Mouse (Mus musculus) intestine, embryonic 16.5 days (tissue): ENCODE data around the gene Utp15. TPM values are rescaled to one million over a fixed set of nuclear protein-coding genes. Genes with fewer than 3 reads are reported as not detected.

Experiments used
- ATAC-seq: fragments of 200-750 bp; cut with Nextera tagmentation; 2 replicates; pipeline ENCODE4 v1.8.0; 2017; ENCODE audit warnings: moderate TSS enrichment, moderate library complexity
- H3K27ac ChIP-seq: fragments of 300-500 bp; sonication (generic); 2 replicates; pipeline ENCODE4 v1.5.1; 2014; ENCODE audit warnings: mild to moderate bottlenecking, low read length
- H3K27me3 ChIP-seq: fragments of 300-500 bp; sonication (generic); replicated peaks from 2 replicates; pipeline ENCODE4 v1.6.1; 2014; ENCODE audit warnings: low read length, control low read depth, mixed read lengths; ENCODE audit not compliant: control insufficient read depth, insufficient read depth
- H3K36me3 ChIP-seq: fragments of 300-500 bp; sonication (generic); 2 replicates; pipeline ENCODE4 v1.6.1; 2014; ENCODE audit warnings: low read length, control low read depth; ENCODE audit not compliant: control insufficient read depth, insufficient read depth
- H3K4me1 ChIP-seq: fragments of 300-500 bp; sonication (generic); 2 replicates; pipeline ENCODE4 v1.6.1; 2014; ENCODE audit warnings: low read length, control low read depth, mixed read lengths; ENCODE audit not compliant: control insufficient read depth, insufficient read depth
- H3K4me2 ChIP-seq: fragments of 300-500 bp; sonication (generic); 2 replicates; pipeline ENCODE4 v1.6.1; 2014; ENCODE audit warnings: low read depth, low read length, control low read depth
- H3K4me3 ChIP-seq: fragments of 300-500 bp; sonication (generic); 2 replicates; pipeline ENCODE4 v1.5.1; 2014; ENCODE audit warnings: mild to moderate bottlenecking, low read length
- H3K9ac ChIP-seq: fragments of 300-500 bp; sonication (generic); 2 replicates; pipeline ENCODE4 v1.6.1; 2014; ENCODE audit warnings: low read depth, low read length
- H3K9me3 ChIP-seq: fragments of 300-500 bp; sonication (generic); 2 replicates; pipeline ENCODE4 v1.6.1; 2016; ENCODE audit warnings: low read length, control low read depth; ENCODE audit not compliant: control insufficient read depth
- WGBS: fragments of 180-500 bp; shearing (Covaris S2); extraction: QIAGEN DNeasy Blood & Tissue Kit; methylation state at CpG from one replicate; pipeline ENCODE4 v1.1.7; 2014; 5-methylcytosine and 5-hydroxymethylcytosine counted together
- polyA plus RNA-seq: library from polyadenylated mRNA; unstranded; fragments of >200 nt; fragmentation: Nextera tagmentation; extraction: Ambion mirVana; gene quantifications from 2 replicates; pipeline ENCODE4 v1.2.1, GENCODE M21; 2015

The Utp15 gene
- polyA plus RNA-seq, 1 experiment from 2014 or later = 30.8 TPM

- Histone ChIP-seq H3K9ac (no peak overlapping the region), H3K27ac (no peak overlapping the region), H3K27me3 (no peaks in the 10 kb centered on the region), H3K4me3 (no peak overlapping the region), H3K4me1 (no peaks in the 10 kb centered on the region), H3K36me3 (no peaks in the 10 kb centered on the region), H3K9me3 (0 out of 2 replicates have a peak, but pooled peaks cover 4% of the 10 kb centered on the region), H3K4me2 (no peak overlapping the region)
- ATAC-seq = no peak
- WGBS = 91% methylated on average over 6 of the region's 6 CpGs
These were observed 35.1 kb upstream of the Utp15 start for GRCm38 (mm10) chr13:98297883-98298482.

- H3K4me1 ChIP-seq = no peaks in the 10 kb centered on the region
- ATAC-seq = peak; percentile 64
- 36% methylated on average over 5 of the region's 5 CpGs for WGBS
- no peak overlapping the region for H3K27ac ChIP-seq
- H3K36me3 ChIP-seq = no peaks in the 10 kb centered on the region
- H3K4me2 ChIP-seq = no peak overlapping the region
- 0 out of 2 replicates have a peak, but pooled peaks cover 4% of the 10 kb centered on the region for H3K9me3 ChIP-seq
- no peaks in the 10 kb centered on the region for H3K27me3 ChIP-seq
- no peak overlapping the region for H3K9ac ChIP-seq
- H3K4me3 ChIP-seq = no peak overlapping the region
These were observed 33.2 kb upstream of the Utp15 start for GRCm38 (mm10) chr13:98296072-98296471.

- Histone ChIP-seq H3K4me2 (no peak overlapping the region), H3K27me3 (no peaks in the 10 kb centered on the region), H3K27ac (no peak overlapping the region), H3K36me3 (no peaks in the 10 kb centered on the region), H3K9me3 (0 out of 2 replicates have a peak, but pooled peaks cover 4% of the 10 kb centered on the region), H3K4me1 (no peaks in the 10 kb centered on the region), H3K9ac (no peak overlapping the region), H3K4me3 (no peak overlapping the region)
- no peak for ATAC-seq
- WGBS = 84% methylated on average over 8 of the region's 8 CpGs
These were observed 28.9 kb upstream of the Utp15 start for GRCm38 (mm10) chr13:98291712-98292111.

- H3K4me3 ChIP-seq = no peak overlapping the region
- no peaks in the 10 kb centered on the region for H3K4me1 ChIP-seq
- no peaks in the 10 kb centered on the region for H3K27me3 ChIP-seq
- 0 out of 2 replicates have a peak, but pooled peaks cover 4% of the 10 kb centered on the region for H3K9me3 ChIP-seq
- H3K27ac ChIP-seq = no peak overlapping the region
- H3K9ac ChIP-seq = no peak overlapping the region
- no peak for ATAC-seq
- no peaks in the 10 kb centered on the region for H3K36me3 ChIP-seq
- no peak overlapping the region for H3K4me2 ChIP-seq
- WGBS = 42% methylated on average over 2 of the region's 2 CpGs
These were observed 27.9 kb upstream of the Utp15 start for GRCm38 (mm10) chr13:98290719-98291118.

- 78% methylated on average over 12 of the region's 12 CpGs for WGBS
- Histone ChIP-seq H3K4me2 (no peak overlapping the region), H3K4me1 (no peaks in the 10 kb centered on the region), H3K4me3 (no peak overlapping the region), H3K36me3 (no peaks in the 10 kb centered on the region), H3K9ac (no peak overlapping the region), H3K27me3 (no peaks in the 10 kb centered on the region), H3K9me3 (no peaks in the 10 kb centered on the region), H3K27ac (no peak overlapping the region)
- ATAC-seq = no peak
These were observed 18.3 kb upstream of the Utp15 start for GRCm38 (mm10) chr13:98280990-98281650.

- Histone ChIP-seq H3K4me2 (no peak within 1 kb of the TSS), H3K27me3 (no peaks in the 10 kb centered on the region), H3K4me3 (no peak within 1 kb of the TSS), H3K9me3 (no peaks in the 10 kb centered on the region), H3K9ac (no peak within 1 kb of the TSS), H3K4me1 (no peaks in the 10 kb centered on the region), H3K27ac (no peak within 1 kb of the TSS), H3K36me3 (0 out of 2 replicates have a peak, but pooled peaks cover 2% of the 10 kb centered on the region)
- ATAC-seq = no peak
- WGBS = 85% methylated on average over 5 of the region's 5 CpGs
These were observed 16.8 kb upstream of the Utp15 start, which contains the start of gene Gm21976 for GRCm38 (mm10) chr13:98279686-98280085. Gm21976 (plus strand) TSS chr13:98279887.

GRCm38 (mm10) chr13:98277501-98277900 is 14.7 kb upstream of the Utp15 start:
- Histone ChIP-seq H3K4me2 (no peak overlapping the region), H3K4me1 (no peaks in the 10 kb centered on the region), H3K27me3 (no peaks in the 10 kb centered on the region), H3K4me3 (no peak overlapping the region), H3K9ac (no peak overlapping the region), H3K36me3 (peaks cover 7% of the 10 kb centered on the region; the same call in 1 of the 2 replicates), H3K27ac (no peak overlapping the region), H3K9me3 (no peaks in the 10 kb centered on the region)
- 80% methylated on average over 2 of the region's 2 CpGs for WGBS
- no peak for ATAC-seq

- H3K4me1 ChIP-seq = no peaks in the 10 kb centered on the region
- H3K4me2 ChIP-seq = no peak overlapping the region
- ATAC-seq = no peak
- no peak overlapping the region for H3K27ac ChIP-seq
- no peak overlapping the region for H3K4me3 ChIP-seq
- no peaks in the 10 kb centered on the region for H3K9me3 ChIP-seq
- no peak overlapping the region for H3K9ac ChIP-seq
- H3K36me3 ChIP-seq = peaks cover 7% of the 10 kb centered on the region; the same call in 1 of the 2 replicates
- WGBS = 92% methylated on average over 7 of the region's 7 CpGs
- no peaks in the 10 kb centered on the region for H3K27me3 ChIP-seq
These were observed 13.4 kb upstream of the Utp15 start for GRCm38 (mm10) chr13:98276253-98276652.

GRCm38 (mm10) chr13:98275646-98276045 is 12.8 kb upstream of the Utp15 start:
- Histone ChIP-seq H3K4me1 (no peaks in the 10 kb centered on the region), H3K27ac (no peak overlapping the region), H3K9ac (no peak overlapping the region), H3K4me2 (no peak overlapping the region), H3K4me3 (no peak overlapping the region), H3K27me3 (no peaks in the 10 kb centered on the region), H3K9me3 (no peaks in the 10 kb centered on the region), H3K36me3 (peaks cover 7% of the 10 kb centered on the region; the same call in 1 of the 2 replicates)
- no peak for ATAC-seq
- 81% methylated on average over 4 of the region's 4 CpGs for WGBS
